Mouse (Mus musculus): ENCODE measurements around the gene Fbxl19. TPM values are rescaled to one million over a fixed set of nuclear protein-coding genes. Genes with fewer than 3 reads are reported as not detected.

The Fbxl19 gene
- polyA plus RNA-seq, 1 experiment from 2014 or later, result 10.7 TPM

DNA sequence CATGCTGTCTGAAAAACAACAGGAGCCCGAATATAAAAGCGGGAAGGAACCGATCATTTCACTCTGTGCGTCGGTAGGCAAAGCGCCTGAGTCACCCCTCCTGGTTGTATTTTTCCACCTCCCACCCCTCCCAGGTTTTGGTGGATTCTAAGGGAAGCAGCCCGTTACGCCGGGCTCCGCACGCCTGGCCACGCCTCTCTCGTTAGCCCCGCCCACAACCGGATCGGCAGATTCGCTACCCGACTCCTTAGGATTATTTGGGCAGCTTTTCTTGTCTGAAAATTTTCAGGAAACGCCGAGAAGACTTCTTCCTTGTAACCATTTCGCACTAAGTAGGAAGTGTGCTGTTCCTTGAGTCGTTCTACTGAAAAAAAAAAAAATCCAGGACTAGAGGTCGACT, 32.1 kb downstream of the Fbxl19 start, which contains the start of gene Setd1a:
Gene Setd1a (plus strand): TSS at position 245 of the 400 bp plus-strand sequence.
- DNase-seq (ENCODE audit: low spot score) (peak; percentile 92), ATAC-seq (ENCODE audit: low FRiP score) (peak; percentile 67)
- Histone ChIP-seq H3K36me3 (ENCODE audit: control insufficient read depth, insufficient read depth, low read length) (peaks cover 5% of the 10 kb centered on the region; the same call in 1 of the 2 replicates), H3K4me1 (replicated peaks; ENCODE audit: control insufficient read depth, insufficient read depth, low read length) (peaks cover 5% of the 10 kb centered on the region; the same call in 1 of the 2 replicates), H3K4me2 (replicated peaks; ENCODE audit: low read depth, low read length) (peak within 1 kb of the TSS; percentile 80), H3K4me3 (ENCODE audit: low read depth, low read length) (peak within 1 kb of the TSS; percentile 93), H3K9ac (ENCODE audit: low read depth, low read length) (peak within 1 kb of the TSS; percentile 90), H3K27ac (ENCODE audit: low read depth, low read length) (peak within 1 kb of the TSS; percentile 95), H3K27me3 (ENCODE audit: control insufficient read depth, insufficient read depth, low read length) (no peaks in the 10 kb centered on the region), H3K9me3 (ENCODE audit: control insufficient read depth, low read length) (no peaks in the 10 kb centered on the region)
- WGBS, result 0% methylated on average over 23 of the region's 23 CpGs

DNA sequence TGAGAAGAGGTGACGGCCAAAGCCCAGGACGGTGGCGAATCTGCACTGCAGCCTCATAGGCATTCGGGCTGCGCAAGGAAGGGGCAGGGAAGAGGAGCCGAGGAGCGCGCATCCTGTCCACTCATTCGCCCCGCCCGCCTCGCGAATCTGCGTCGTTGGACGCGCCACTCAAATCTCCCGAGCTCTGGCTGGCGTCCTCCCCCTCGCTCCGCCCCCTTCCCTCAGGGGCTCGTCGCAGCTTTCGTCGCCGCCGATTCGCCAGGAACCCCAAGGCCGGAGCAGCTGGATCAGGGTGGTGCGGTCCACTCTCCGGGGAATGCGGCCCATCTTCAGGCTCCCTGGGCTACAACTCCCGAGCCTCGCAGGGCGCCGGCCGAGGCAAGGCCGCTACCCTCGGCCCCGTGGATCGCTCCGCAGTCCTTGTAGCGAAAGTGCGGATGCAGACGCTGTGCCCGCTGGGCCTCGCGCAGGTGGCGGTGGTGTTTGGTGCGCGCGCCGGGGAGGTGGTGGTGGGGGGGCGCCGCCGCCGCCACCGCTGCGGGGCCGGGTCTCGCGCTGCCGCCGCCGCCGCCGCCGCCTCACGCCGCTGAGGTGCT, 32.6 kb downstream of the Fbxl19 start:
- Histone ChIP-seq H3K4me3 (ENCODE audit: low read depth, low read length) (peak overlapping the region; percentile 93), H3K36me3 (ENCODE audit: control insufficient read depth, insufficient read depth, low read length) (peaks cover 5% of the 10 kb centered on the region; the same call in 1 of the 2 replicates), H3K9me3 (ENCODE audit: control insufficient read depth, low read length) (no peaks in the 10 kb centered on the region), H3K27me3 (ENCODE audit: control insufficient read depth, insufficient read depth, low read length) (no peaks in the 10 kb centered on the region), H3K4me2 (replicated peaks; ENCODE audit: low read depth, low read length) (peak overlapping the region; percentile 80), H3K9ac (ENCODE audit: low read depth, low read length) (peak overlapping the region; percentile 90), H3K27ac (ENCODE audit: low read depth, low read length) (peak overlapping the region; percentile 95), H3K4me1 (replicated peaks; ENCODE audit: control insufficient read depth, insufficient read depth, low read length) (peaks cover 5% of the 10 kb centered on the region; the same call in 1 of the 2 replicates)
- peak; percentile 96 for DNase-seq (ENCODE audit: low spot score)
- ATAC-seq (ENCODE audit: low FRiP score), result peak; percentile 92
- WGBS, result under 1% methylated on average over 60 of the region's 70 CpGs

DNA sequence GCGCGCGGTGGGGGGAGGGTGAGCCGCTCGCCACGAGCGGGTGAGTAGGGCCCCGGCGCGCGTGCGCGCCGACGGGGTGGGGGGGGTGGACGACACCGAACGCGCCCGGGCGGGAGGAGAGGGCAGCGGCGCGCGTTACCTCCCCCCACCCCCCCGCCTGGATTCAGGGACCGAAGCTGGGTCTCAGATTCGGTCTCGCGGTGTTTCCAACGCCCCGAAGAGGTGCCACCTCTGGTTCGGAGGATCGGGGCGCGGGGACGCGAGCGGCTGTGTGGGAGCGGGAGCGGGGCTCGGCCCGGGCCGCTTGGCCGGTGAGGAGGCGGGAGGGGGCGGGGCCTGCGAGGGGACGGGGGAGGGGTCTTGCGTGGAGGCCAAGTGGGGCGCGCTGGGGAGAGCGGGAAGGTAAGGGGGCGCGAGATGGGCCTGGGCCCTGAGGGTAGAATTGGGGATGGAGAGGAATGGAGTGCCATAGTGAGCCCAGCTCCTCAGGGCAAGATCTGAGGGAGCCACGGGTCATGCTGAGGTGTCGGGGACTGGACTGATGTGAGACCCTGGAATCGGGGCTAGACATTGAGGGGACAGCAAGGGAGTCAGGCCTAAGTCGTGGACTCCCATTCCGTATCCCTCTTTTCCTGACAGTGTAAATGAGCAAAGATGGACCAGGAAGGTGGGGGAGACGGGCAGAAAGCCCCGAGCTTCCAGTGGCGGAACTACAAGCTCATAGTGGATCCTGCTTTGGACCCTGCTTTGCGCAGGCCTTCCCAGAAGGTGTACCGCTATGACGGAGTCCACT, 33.3 kb downstream of the Fbxl19 start:
- Histone ChIP-seq H3K27me3 (ENCODE audit: control insufficient read depth, insufficient read depth, low read length) (no peaks in the 10 kb centered on the region), H3K4me1 (replicated peaks; ENCODE audit: control insufficient read depth, insufficient read depth, low read length) (peaks cover 5% of the 10 kb centered on the region; the same call in 1 of the 2 replicates), H3K36me3 (ENCODE audit: control insufficient read depth, insufficient read depth, low read length) (peaks cover 5% of the 10 kb centered on the region; the same call in 1 of the 2 replicates), H3K9me3 (ENCODE audit: control insufficient read depth, low read length) (no peaks in the 10 kb centered on the region), H3K27ac (ENCODE audit: low read depth, low read length) (peak overlapping the region; percentile 95), H3K9ac (ENCODE audit: low read depth, low read length) (peak overlapping the region; percentile 90), H3K4me2 (replicated peaks; ENCODE audit: low read depth, low read length) (peak overlapping the region; percentile 80), H3K4me3 (ENCODE audit: low read depth, low read length) (peak overlapping the region; percentile 93)
- DNase-seq (ENCODE audit: low spot score), result peak; percentile 73
- 4% methylated on average over 34 of the region's 66 CpGs for WGBS
- peak; percentile 48 for ATAC-seq (ENCODE audit: low FRiP score)

DNA sequence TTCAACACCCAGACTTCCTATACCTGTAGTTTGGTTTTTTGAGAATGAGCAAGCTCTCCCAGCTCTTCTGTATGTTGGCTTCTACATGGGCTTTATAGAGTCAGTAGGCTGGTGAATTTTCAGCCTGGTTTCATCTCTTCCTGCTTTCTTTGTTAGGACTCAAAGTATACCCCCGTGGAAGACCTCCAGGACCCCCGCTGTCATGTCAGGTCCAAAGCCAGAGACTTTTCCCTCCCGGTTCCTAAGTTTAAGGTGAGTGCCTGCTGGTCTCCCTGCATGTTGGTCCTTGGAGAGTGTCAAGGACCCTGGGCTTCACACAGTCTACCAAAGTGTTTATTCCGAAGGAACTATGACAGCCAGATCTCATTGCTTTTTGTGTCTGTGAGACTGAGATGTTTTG, 34.0 kb downstream of the Fbxl19 start:
- Histone ChIP-seq H3K4me2 (replicated peaks; ENCODE audit: low read depth, low read length) (peak overlapping the region; percentile 80), H3K27ac (ENCODE audit: low read depth, low read length) (no peak overlapping the region), H3K9ac (ENCODE audit: low read depth, low read length) (peak overlapping the region; percentile 90), H3K4me3 (ENCODE audit: low read depth, low read length) (peak overlapping the region; percentile 93), H3K36me3 (ENCODE audit: control insufficient read depth, insufficient read depth, low read length) (peaks cover 5% of the 10 kb centered on the region; the same call in 1 of the 2 replicates), H3K4me1 (replicated peaks; ENCODE audit: control insufficient read depth, insufficient read depth, low read length) (peaks cover 5% of the 10 kb centered on the region; the same call in 1 of the 2 replicates), H3K27me3 (ENCODE audit: control insufficient read depth, insufficient read depth, low read length) (no peaks in the 10 kb centered on the region), H3K9me3 (ENCODE audit: control insufficient read depth, low read length) (no peaks in the 10 kb centered on the region)
- ATAC-seq (ENCODE audit: low FRiP score) (no peak), DNase-seq (ENCODE audit: low spot score) (no peak)
- 84% methylated on average over 4 of the region's 4 CpGs for WGBS

DNA sequence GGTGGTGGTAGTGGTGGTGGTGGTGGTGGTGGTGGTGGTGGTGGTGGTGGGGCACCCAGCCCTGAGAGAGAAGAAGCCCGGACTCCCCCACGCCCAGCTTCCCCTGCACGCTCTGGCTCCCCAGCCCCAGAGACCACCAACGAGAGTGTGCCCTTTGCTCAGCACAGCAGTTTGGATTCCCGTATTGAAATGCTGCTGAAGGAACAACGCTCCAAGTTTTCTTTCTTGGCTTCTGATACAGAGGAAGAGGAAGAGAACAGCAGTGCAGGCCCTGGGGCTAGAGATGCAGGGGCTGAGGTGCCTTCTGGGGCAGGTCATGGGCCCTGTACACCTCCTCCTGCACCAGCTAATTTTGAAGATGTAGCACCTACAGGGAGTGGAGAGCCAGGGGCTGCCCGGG, 41.0 kb downstream of the Fbxl19 start, which contains the start of gene Gm49388:
Gene Gm49388 (plus strand): TSS at position 301 of the 400 bp plus-strand sequence.
- 87% methylated on average over 7 of the region's 7 CpGs for whole genome bisulfite sequencing

DNA sequence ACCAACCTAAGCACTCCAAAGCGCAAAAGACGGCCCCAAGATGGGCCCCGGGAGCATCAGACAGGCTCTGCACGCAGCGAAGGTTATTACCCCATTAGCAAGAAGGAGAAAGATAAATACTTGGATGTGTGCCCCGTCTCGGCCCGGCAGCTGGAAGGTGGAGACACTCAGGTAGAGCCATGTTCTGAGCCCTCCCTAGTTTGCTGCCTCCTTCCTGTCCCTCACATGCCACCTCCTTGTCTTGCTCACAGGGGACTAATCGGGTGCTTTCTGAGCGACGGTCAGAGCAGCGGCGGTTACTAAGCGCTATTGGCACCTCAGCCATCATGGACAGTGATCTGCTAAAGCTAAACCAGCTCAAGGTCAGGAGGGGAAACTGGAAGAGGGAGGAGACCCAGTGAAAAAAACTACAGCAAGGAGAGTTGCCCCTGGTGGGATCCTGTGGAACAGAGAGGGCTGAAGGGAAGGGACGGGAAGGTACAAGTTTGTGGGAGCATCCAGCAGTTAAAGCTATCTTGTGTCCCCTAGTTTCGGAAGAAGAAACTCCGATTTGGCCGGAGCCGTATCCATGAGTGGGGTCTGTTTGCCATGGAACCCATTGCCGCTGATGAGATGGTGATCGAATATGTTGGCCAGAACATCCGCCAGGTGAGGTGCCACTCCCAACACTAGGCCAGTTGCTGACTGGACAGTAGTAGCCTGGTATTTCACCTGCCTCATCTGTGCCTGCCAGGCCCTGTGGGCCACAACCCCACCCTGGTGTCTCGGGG, 52.9 kb downstream of the Fbxl19 start:
- no peak overlapping the region for H3K9ac ChIP-seq (ENCODE audit: low read depth, low read length)
- H3K4me1 ChIP-seq (replicated peaks; ENCODE audit: control insufficient read depth, insufficient read depth, low read length), result no peaks in the 10 kb centered on the region; the same call in 1 of the 2 replicates
- no peak overlapping the region for H3K4me2 ChIP-seq (replicated peaks; ENCODE audit: low read depth, low read length)
- H3K4me3 ChIP-seq (ENCODE audit: low read depth, low read length), result no peak overlapping the region
- no peak for ATAC-seq (ENCODE audit: low FRiP score)
- WGBS, result 93% methylated on average over 23 of the region's 23 CpGs
- peaks cover 23% of the 10 kb centered on the region for H3K36me3 ChIP-seq (ENCODE audit: control insufficient read depth, insufficient read depth, low read length)
- H3K27ac ChIP-seq (ENCODE audit: low read depth, low read length), result no peak overlapping the region
- no peak for DNase-seq (ENCODE audit: low spot score)
- H3K9me3 ChIP-seq (ENCODE audit: control insufficient read depth, low read length), result no peaks in the 10 kb centered on the region
- H3K27me3 ChIP-seq (ENCODE audit: control insufficient read depth, insufficient read depth, low read length), result no peaks in the 10 kb centered on the region

More for the DNA sequence above, 41.0 kb downstream of the Fbxl19 start, which contains the start of gene Gm49388:
- Histone ChIP-seq H3K36me3 (ENCODE audit: control insufficient read depth, insufficient read depth, low read length) (peaks cover 19% of the 10 kb centered on the region), H3K4me3 (ENCODE audit: low read depth, low read length) (no peak within 1 kb of the TSS), H3K27ac (ENCODE audit: low read depth, low read length) (no peak within 1 kb of the TSS), H3K9ac (ENCODE audit: low read depth, low read length) (no peak within 1 kb of the TSS), H3K4me1 (replicated peaks; ENCODE audit: control insufficient read depth, insufficient read depth, low read length) (no peaks in the 10 kb centered on the region), H3K4me2 (replicated peaks; ENCODE audit: low read depth, low read length) (no peak within 1 kb of the TSS), H3K9me3 (ENCODE audit: control insufficient read depth, low read length) (no peaks in the 10 kb centered on the region), H3K27me3 (ENCODE audit: control insufficient read depth, insufficient read depth, low read length) (no peaks in the 10 kb centered on the region)
- DNase-seq (ENCODE audit: low spot score) (no peak), ATAC-seq (ENCODE audit: low FRiP score) (no peak)

DNA sequence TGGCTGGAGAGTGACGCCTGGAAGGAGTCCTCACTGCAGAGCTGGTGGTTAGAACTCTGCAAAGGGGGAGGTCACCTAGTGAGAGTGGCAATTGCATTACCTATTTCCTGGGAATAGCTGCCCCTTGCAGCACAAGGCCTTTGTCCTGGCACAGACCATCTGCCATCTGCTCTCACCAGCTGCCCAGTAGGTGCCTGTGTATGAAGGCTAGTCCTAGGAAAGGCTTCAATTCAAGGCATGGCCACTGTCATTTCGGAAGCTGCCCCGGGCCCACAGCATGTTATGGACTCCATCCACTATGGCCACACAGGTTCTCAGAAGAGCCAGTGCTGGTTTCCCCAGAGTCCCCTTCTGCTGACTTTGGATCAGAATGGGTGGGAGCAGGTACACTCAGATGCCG, 54.2 kb downstream of the Fbxl19 start:
- 99% methylated on average over 4 of the region's 4 CpGs for WGBS
- H3K27me3 ChIP-seq (ENCODE audit: control insufficient read depth, insufficient read depth, low read length), result no peaks in the 10 kb centered on the region

DNA sequence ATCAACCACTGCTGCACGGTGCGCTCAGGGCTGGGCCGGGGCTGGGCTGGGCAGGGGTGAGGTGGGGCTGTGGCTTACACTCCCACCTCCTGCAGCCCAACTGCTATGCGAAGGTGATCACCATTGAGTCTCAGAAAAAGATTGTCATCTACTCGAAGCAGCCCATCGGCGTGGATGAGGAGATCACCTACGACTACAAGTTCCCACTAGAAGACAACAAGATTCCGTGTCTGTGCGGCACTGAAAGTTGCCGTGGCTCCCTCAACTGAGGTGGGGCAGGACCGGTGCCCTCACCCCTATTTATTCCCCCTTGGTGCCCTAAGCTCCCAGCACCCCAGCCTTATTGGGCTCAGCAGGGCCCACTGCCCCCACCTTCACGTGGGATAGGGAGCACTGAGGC, 54.9 kb downstream of the Fbxl19 start:
- H3K9ac ChIP-seq (ENCODE audit: low read depth, low read length), result no peak overlapping the region
- H3K9me3 ChIP-seq (ENCODE audit: control insufficient read depth, low read length), result no peaks in the 10 kb centered on the region
- H3K36me3 ChIP-seq (ENCODE audit: control insufficient read depth, insufficient read depth, low read length), result peaks cover 20% of the 10 kb centered on the region
- H3K4me1 ChIP-seq (replicated peaks; ENCODE audit: control insufficient read depth, insufficient read depth, low read length), result no peaks in the 10 kb centered on the region; the same call in 1 of the 2 replicates
- H3K27ac ChIP-seq (ENCODE audit: low read depth, low read length), result no peak overlapping the region
- DNase-seq (ENCODE audit: low spot score) (no peak), ATAC-seq (ENCODE audit: low FRiP score) (no peak)
- no peak overlapping the region for H3K4me3 ChIP-seq (ENCODE audit: low read depth, low read length)
- H3K4me2 ChIP-seq (replicated peaks; ENCODE audit: low read depth, low read length), result no peak overlapping the region
- no peaks in the 10 kb centered on the region for H3K27me3 ChIP-seq (ENCODE audit: control insufficient read depth, insufficient read depth, low read length)
- 90% methylated on average over 13 of the region's 13 CpGs for WGBS

More for the DNA sequence above, 54.2 kb downstream of the Fbxl19 start:
- no peak for DNase-seq (ENCODE audit: low spot score)
- no peak for ATAC-seq (ENCODE audit: low FRiP score)
- no peak overlapping the region for H3K9ac ChIP-seq (ENCODE audit: low read depth, low read length)
- peaks cover 20% of the 10 kb centered on the region for H3K36me3 ChIP-seq (ENCODE audit: control insufficient read depth, insufficient read depth, low read length)
- H3K9me3 ChIP-seq (ENCODE audit: control insufficient read depth, low read length), result no peaks in the 10 kb centered on the region
- no peaks in the 10 kb centered on the region; the same call in 1 of the 2 replicates for H3K4me1 ChIP-seq (replicated peaks; ENCODE audit: control insufficient read depth, insufficient read depth, low read length)
- H3K4me3 ChIP-seq (ENCODE audit: low read depth, low read length), result no peak overlapping the region
- H3K27ac ChIP-seq (ENCODE audit: low read depth, low read length), result no peak overlapping the region
- H3K4me2 ChIP-seq (replicated peaks; ENCODE audit: low read depth, low read length), result no peak overlapping the region

Data from hindbrain, embryonic 11.5 days (tissue).